Mouse (Mus musculus): ENCODE measurements around the gene Samd8. TPM values are rescaled to one million over a fixed set of nuclear protein-coding genes. Genes with fewer than 3 reads are reported as not detected.
A peak's percentile ranks its signal among the peaks of the same experiment; 100 is the strongest.

The Samd8 gene
- 13.8 and 15.0 TPM in 2 replicates for polyA plus RNA-seq (2014; fragmentation: Nextera tagmentation; extraction: Ambion mirVana)

DNA sequence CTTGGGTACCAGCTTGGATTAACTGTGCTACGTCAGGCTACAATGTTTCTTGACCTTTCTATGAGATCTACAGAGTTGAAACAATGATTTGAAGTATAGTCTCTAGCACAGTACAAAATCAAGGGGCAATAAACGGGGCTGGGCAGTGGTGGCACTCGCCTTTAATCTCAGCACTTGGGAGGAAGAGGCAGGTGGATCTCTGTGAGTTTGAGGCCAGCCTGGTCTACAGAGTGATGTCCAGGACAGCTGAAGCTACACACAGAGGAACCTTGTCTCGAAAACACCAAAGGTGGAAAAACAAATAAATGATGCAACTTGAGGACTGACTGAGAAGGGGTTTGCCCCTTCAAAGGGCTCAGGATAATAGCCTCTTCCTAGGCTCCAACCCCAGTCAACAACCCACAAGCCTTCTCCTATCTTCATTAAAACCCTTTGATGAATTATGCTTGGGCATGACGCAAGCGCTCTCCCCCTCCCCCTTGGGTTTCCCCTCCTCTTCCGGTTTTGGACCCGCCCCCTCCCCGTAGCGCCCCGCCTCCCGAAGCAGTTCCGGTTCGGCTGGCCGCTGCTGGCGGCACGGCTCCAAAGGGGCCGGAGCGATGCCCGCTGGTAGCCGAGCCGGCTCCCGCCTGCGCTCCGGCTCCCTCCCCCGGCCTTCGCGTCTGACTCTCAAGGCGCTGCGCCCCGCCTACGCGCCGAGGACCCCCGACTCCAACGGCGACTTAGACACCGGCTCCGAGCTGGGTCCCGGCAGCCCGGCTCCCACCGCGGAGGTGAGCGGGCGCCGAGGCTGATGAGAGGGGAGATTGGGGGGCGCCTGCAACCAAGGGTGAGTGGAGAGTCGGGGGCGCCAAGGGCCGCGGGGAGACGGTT lies at the start of gene Samd8:
Samd8 (plus strand) TSS at position 524 of the 873 bp plus-strand sequence.
- no peaks in the 10 kb centered on the region for H3K9me3 ChIP-seq (ENCODE audit: control insufficient read depth, low read depth, low read length)
- H3K4me1 ChIP-seq (ENCODE audit: control insufficient read depth, insufficient read depth, low read length) = peaks cover 4% of the 10 kb centered on the region; the same call in 1 of the 2 replicates
- no peaks in the 10 kb centered on the region for H3K36me3 ChIP-seq (ENCODE audit: control insufficient read depth, insufficient read depth, low read length)
- peak within 1 kb of the TSS; percentile 66 for H3K4me2 ChIP-seq (replicated peaks; ENCODE audit: low read depth, low read length)
- H3K4me3 ChIP-seq (ENCODE audit: low read depth, low read length) = peak within 1 kb of the TSS; percentile 98
- peak; percentile 86 for ATAC-seq (ENCODE audit: insufficient number of reproducible peaks, insufficient read depth, low FRiP score, low read depth)
- no peaks in the 10 kb centered on the region for H3K27me3 ChIP-seq (ENCODE audit: control insufficient read depth, insufficient read depth, low read length)
- peak within 1 kb of the TSS; percentile 76 for H3K9ac ChIP-seq (replicated peaks; ENCODE audit: low read depth, low read length)
- H3K27ac ChIP-seq (ENCODE audit: low read length) = peak within 1 kb of the TSS; percentile 83
- 6% methylated on average over 52 of the region's 52 CpGs for WGBS

DNA sequence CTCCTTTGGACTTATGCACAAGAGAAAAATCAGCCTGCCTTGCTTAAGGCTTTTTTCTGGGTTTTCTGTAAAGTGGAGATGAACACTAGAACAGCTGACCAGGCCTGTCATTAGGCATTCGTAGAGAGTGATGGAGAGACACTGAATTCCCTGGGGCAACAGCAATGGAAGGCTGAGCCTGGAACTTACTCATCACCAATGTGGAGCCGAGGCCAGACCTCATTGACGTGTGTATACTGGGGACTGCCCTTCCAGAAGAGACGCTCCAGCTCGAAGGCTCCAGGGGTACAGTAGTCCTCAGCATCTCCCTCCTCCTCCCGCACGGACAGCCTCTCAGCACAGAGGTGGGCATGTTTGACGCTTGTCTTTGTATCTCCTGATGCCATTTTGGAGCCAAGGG lies 47.6 kb upstream of the Samd8 start:
- no peak for ATAC-seq (ENCODE audit: insufficient number of reproducible peaks, insufficient read depth, low FRiP score, low read depth)
- WGBS = 91% methylated on average over 8 of the region's 8 CpGs
- H3K27ac ChIP-seq (ENCODE audit: low read length) = no peak overlapping the region

DNA sequence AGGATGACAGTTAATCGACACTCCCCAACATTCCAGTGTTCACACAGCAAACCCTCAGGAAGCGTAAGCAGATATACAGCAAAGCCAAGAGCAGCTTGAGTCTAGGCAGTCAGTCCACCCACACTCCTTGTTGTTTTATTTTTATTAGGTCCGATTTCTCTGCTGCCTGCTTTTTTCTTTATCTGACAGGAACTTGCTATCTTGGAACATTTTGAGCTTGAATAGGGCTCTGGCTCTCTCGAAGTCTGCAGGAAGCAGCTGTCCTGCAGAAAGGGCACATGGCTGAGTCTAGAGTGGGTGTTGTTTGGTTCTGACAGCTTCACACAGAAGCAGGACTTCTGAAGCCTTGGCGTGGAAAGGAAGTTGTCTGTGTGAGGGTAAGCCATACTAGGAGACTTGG lies 47.1 kb upstream of the Samd8 start:
- Histone ChIP-seq H3K4me1 (ENCODE audit: control insufficient read depth, insufficient read depth, low read length) (no peaks in the 10 kb centered on the region), H3K9ac (replicated peaks; ENCODE audit: low read depth, low read length) (no peak overlapping the region), H3K9me3 (ENCODE audit: control insufficient read depth, low read depth, low read length) (no peaks in the 10 kb centered on the region), H3K4me3 (ENCODE audit: low read depth, low read length) (no peak overlapping the region), H3K4me2 (replicated peaks; ENCODE audit: low read depth, low read length) (no peak overlapping the region), H3K27ac (ENCODE audit: low read length) (no peak overlapping the region), H3K36me3 (ENCODE audit: control insufficient read depth, insufficient read depth, low read length) (no peaks in the 10 kb centered on the region), H3K27me3 (ENCODE audit: control insufficient read depth, insufficient read depth, low read length) (no peaks in the 10 kb centered on the region)
- WGBS = 58% methylated on average over 5 of the region's 5 CpGs
- no peak for ATAC-seq (ENCODE audit: insufficient number of reproducible peaks, insufficient read depth, low FRiP score, low read depth)

More for the DNA sequence above, 47.6 kb upstream of the Samd8 start:
- no peaks in the 10 kb centered on the region for H3K27me3 ChIP-seq (ENCODE audit: control insufficient read depth, insufficient read depth, low read length)
- no peak overlapping the region for H3K9ac ChIP-seq (replicated peaks; ENCODE audit: low read depth, low read length)
- no peak overlapping the region for H3K4me3 ChIP-seq (ENCODE audit: low read depth, low read length)
- no peak overlapping the region for H3K4me2 ChIP-seq (replicated peaks; ENCODE audit: low read depth, low read length)
- H3K4me1 ChIP-seq (ENCODE audit: control insufficient read depth, insufficient read depth, low read length) = no peaks in the 10 kb centered on the region
- no peaks in the 10 kb centered on the region for H3K9me3 ChIP-seq (ENCODE audit: control insufficient read depth, low read depth, low read length)
- H3K36me3 ChIP-seq (ENCODE audit: control insufficient read depth, insufficient read depth, low read length) = no peaks in the 10 kb centered on the region

DNA sequence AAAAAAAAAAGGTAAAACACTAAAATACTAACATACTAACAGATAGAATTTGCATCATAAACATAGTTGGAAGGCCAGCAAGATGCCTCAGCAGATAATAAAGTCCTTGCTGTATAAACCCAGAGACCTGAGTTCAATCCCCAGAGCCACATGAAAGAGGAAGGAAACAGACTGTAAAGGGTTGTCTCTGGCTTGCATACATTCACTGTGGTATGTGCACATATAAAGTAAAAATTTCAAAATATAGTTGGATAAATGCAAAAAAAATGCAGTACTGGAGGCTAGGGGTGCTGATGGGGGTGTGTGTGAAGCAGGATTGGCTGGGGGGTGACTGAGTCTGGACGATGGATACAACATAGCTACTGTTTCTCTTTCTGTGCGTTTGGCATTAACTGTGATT lies 44.9 kb upstream of the Samd8 start:
- H3K4me2 ChIP-seq (replicated peaks; ENCODE audit: low read depth, low read length) = no peak overlapping the region
- H3K9ac ChIP-seq (replicated peaks; ENCODE audit: low read depth, low read length) = no peak overlapping the region
- no peak for ATAC-seq (ENCODE audit: insufficient number of reproducible peaks, insufficient read depth, low FRiP score, low read depth)
- no peaks in the 10 kb centered on the region for H3K4me1 ChIP-seq (ENCODE audit: control insufficient read depth, insufficient read depth, low read length)
- no peaks in the 10 kb centered on the region for H3K36me3 ChIP-seq (ENCODE audit: control insufficient read depth, insufficient read depth, low read length)
- no peaks in the 10 kb centered on the region for H3K9me3 ChIP-seq (ENCODE audit: control insufficient read depth, low read depth, low read length)
- H3K4me3 ChIP-seq (ENCODE audit: low read depth, low read length) = no peak overlapping the region
- H3K27me3 ChIP-seq (ENCODE audit: control insufficient read depth, insufficient read depth, low read length) = no peaks in the 10 kb centered on the region
- 88% methylated on average over 2 of the region's 2 CpGs for WGBS
- no peak overlapping the region for H3K27ac ChIP-seq (ENCODE audit: low read length)

DNA sequence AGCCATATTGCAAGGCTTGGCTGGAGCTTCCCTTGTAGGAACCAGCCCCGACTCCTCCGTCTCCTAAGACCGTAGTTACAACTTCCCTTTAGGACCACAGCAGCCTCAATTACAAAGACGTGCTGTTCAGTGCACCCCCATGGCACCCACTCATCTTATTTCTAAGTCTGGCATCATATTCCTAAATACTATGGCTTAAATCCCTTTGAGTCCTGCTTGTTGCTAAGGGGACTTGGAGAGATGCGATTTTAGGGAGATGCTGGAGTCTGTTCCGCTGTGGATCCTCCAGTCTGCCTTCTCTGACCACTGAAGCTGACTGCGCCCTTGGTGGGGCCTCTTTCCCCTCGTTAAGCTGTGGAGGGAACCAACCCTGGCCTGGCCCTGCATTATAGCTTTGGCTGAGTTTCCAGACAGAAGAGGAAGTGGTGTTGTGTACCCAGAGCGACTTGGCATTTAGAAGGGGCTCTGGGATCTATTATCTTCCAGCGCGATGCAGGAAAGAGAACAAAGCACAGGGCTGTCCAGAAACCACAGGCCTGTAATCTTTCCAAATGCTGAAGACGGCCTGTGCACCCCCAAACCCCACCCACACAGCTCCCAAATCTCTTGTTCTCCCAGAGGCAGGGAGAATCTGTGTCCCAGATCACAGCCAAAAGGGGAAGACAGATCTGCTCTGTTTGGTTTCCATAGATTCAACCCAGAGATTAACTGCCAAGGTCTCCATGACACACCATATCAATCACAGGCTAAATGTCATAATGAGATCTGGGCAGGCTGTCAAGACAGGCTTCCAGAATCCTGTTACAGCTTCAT lies 43.4 kb upstream of the Samd8 start:
- H3K27me3 ChIP-seq (ENCODE audit: control insufficient read depth, insufficient read depth, low read length) = no peaks in the 10 kb centered on the region
- H3K27ac ChIP-seq (ENCODE audit: low read length) = peak overlapping the region; percentile 24; the same call in 1 of the 2 replicates
- no peak overlapping the region for H3K4me3 ChIP-seq (ENCODE audit: low read depth, low read length)
- 54% methylated on average over 12 of the region's 12 CpGs for WGBS
- H3K4me1 ChIP-seq (ENCODE audit: control insufficient read depth, insufficient read depth, low read length) = no peaks in the 10 kb centered on the region
- no peak overlapping the region for H3K9ac ChIP-seq (replicated peaks; ENCODE audit: low read depth, low read length)
- no peaks in the 10 kb centered on the region for H3K9me3 ChIP-seq (ENCODE audit: control insufficient read depth, low read depth, low read length)
- H3K4me2 ChIP-seq (replicated peaks; ENCODE audit: low read depth, low read length) = no peak overlapping the region
- no peak; the same call in 1 of the 2 replicates for ATAC-seq (ENCODE audit: insufficient number of reproducible peaks, insufficient read depth, low FRiP score, low read depth)
- no peaks in the 10 kb centered on the region for H3K36me3 ChIP-seq (ENCODE audit: control insufficient read depth, insufficient read depth, low read length)

DNA sequence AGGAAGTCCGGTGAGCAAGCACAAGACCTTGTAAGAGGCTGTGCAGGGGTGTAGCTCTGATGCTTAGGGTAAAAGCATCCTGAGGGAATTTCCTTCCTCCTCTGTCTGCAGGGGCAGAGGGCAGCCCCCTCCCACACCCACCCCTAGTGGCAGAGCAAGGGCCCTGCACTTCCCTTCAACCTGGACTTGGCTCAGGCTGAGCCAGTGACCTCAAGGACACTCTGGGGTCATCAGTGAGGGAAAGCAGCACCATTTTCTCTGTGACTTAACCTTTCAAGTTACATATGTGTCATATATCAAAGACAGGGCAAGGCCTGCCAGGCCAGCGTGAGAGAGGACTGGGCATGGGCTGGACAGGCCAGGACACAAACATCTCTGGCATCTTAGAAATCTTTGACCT lies 40.8 kb upstream of the Samd8 start:
- ATAC-seq (ENCODE audit: insufficient number of reproducible peaks, insufficient read depth, low FRiP score, low read depth) = no peak
- H3K4me2 ChIP-seq (replicated peaks; ENCODE audit: low read depth, low read length) = no peak overlapping the region
- H3K27me3 ChIP-seq (ENCODE audit: control insufficient read depth, insufficient read depth, low read length) = no peaks in the 10 kb centered on the region
- H3K27ac ChIP-seq (ENCODE audit: low read length) = no peak overlapping the region
- H3K9me3 ChIP-seq (ENCODE audit: control insufficient read depth, low read depth, low read length) = no peaks in the 10 kb centered on the region
- H3K9ac ChIP-seq (replicated peaks; ENCODE audit: low read depth, low read length) = no peak overlapping the region
- no peak overlapping the region for H3K4me3 ChIP-seq (ENCODE audit: low read depth, low read length)
- H3K36me3 ChIP-seq (ENCODE audit: control insufficient read depth, insufficient read depth, low read length) = no peaks in the 10 kb centered on the region
- H3K4me1 ChIP-seq (ENCODE audit: control insufficient read depth, insufficient read depth, low read length) = no peaks in the 10 kb centered on the region
- 49% methylated on average over 2 of the region's 2 CpGs for WGBS

DNA sequence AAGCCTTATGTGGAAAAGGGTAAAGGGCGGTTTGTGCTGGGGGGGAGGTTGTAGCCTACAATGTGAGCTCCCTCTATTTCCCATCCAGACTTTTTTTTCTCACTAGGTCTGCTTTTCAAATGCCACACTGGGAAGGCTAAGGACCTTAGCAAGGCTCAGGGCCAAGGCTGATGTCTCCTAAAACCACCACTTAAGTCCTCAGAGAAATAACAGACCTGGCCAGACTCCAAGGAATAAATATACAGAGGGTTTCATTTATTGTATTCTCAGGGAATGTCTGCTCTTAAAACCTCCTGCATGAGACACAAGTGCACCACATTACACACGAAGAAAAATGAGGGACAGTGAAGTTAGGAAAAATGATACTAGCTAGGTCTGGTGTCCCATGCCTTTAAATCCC lies 39.1 kb upstream of the Samd8 start:
- no peaks in the 10 kb centered on the region for H3K27me3 ChIP-seq (ENCODE audit: control insufficient read depth, insufficient read depth, low read length)
- ATAC-seq (ENCODE audit: insufficient number of reproducible peaks, insufficient read depth, low FRiP score, low read depth) = no peak
- no peaks in the 10 kb centered on the region for H3K4me1 ChIP-seq (ENCODE audit: control insufficient read depth, insufficient read depth, low read length)
- H3K9me3 ChIP-seq (ENCODE audit: control insufficient read depth, low read depth, low read length) = no peaks in the 10 kb centered on the region
- no peak overlapping the region for H3K9ac ChIP-seq (replicated peaks; ENCODE audit: low read depth, low read length)
- H3K27ac ChIP-seq (ENCODE audit: low read length) = no peak overlapping the region
- H3K36me3 ChIP-seq (ENCODE audit: control insufficient read depth, insufficient read depth, low read length) = no peaks in the 10 kb centered on the region
- H3K4me3 ChIP-seq (ENCODE audit: low read depth, low read length) = no peak overlapping the region
- 56% methylated on average over 2 of the region's 2 CpGs for WGBS
- no peak overlapping the region for H3K4me2 ChIP-seq (replicated peaks; ENCODE audit: low read depth, low read length)

DNA sequence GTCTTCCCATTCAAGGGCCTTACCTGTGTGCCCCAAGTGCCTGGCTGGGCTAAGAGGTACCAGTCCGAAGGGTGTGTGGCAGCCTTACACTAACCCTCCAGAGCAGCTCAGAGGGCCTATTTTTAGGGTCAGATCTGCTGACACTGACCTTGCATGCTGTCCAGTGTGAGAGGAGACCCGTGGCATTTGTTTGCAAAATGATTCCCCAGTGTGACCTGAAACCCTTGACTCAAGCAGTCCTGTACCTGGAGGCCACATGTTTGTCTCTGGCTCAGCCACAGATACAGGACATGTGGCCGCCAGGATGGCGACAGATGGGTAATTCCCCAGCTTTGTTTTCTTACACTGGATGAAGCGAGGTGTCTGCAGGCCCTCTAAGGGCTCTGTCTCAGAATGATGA lies 35.8 kb upstream of the Samd8 start, which contains the start of gene Dupd1:
Dupd1 (minus strand) TSS at position 91 of the 400 bp plus-strand sequence.
- Histone ChIP-seq H3K36me3 (ENCODE audit: control insufficient read depth, insufficient read depth, low read length) (no peaks in the 10 kb centered on the region), H3K27me3 (ENCODE audit: control insufficient read depth, insufficient read depth, low read length) (no peaks in the 10 kb centered on the region), H3K27ac (ENCODE audit: low read length) (no peak within 1 kb of the TSS), H3K4me2 (replicated peaks; ENCODE audit: low read depth, low read length) (no peak within 1 kb of the TSS), H3K4me1 (ENCODE audit: control insufficient read depth, insufficient read depth, low read length) (no peaks in the 10 kb centered on the region), H3K9ac (replicated peaks; ENCODE audit: low read depth, low read length) (no peak within 1 kb of the TSS), H3K4me3 (ENCODE audit: low read depth, low read length) (no peak within 1 kb of the TSS), H3K9me3 (ENCODE audit: control insufficient read depth, low read depth, low read length) (no peaks in the 10 kb centered on the region)
- no peak for ATAC-seq (ENCODE audit: insufficient number of reproducible peaks, insufficient read depth, low FRiP score, low read depth)
- WGBS = 67% methylated on average over 5 of the region's 5 CpGs
